Mouse (Mus musculus): ENCODE data around the gene Gm13276.
A peak's percentile ranks its signal among the peaks of the same experiment; 100 is the strongest.
"Not testable (repeated sequence)": the region's sequence is repeated elsewhere in the genome, so short reads cannot be mapped to it uniquely, and the experiment has no call there.

Gm13276 gene

GRCm38 (mm10) chr4:88788402-88788801 is 2.9 kb downstream of the Gm13276 start, which contains the start of gene Gm13277:
Gene Gm13277 (plus strand): TSS chr4:88788632.
- peak; percentile 71 to 76 for DNase-seq

GRCm38 (mm10) chr4:88791250-88791649 is 5.7 kb downstream of the Gm13276 start, which contains the start of gene Gm13278:
Gene Gm13278 (plus strand): TSS chr4:88791550.
- not testable (repeated sequence) for DNase-seq

GRCm38 (mm10) chr4:88793936-88794675 is 8.6 kb downstream of the Gm13276 start, which contains the start of gene Gm13275:
Gene Gm13275 (plus strand): TSS chr4:88794487.
- DNase-seq: peak; percentile 67 to 74

- not testable (repeated sequence) for DNase-seq
Observed at GRCm38 (mm10) chr4:88797097-88797496, 11.6 kb downstream of the Gm13276 start, which contains the start of gene Gm13279. Gene Gm13279 (plus strand): TSS chr4:88797397.

- DNase-seq: not testable (repeated sequence)
Observed at GRCm38 (mm10) chr4:88799365-88799764, 13.9 kb downstream of the Gm13276 start, which contains the start of gene Gm13285. Gene Gm13285 (plus strand): TSS chr4:88799665.

GRCm38 (mm10) chr4:88802954-88803353 is 17.4 kb downstream of the Gm13276 start, which contains the start of gene Gm13287:
Gene Gm13287 (plus strand): TSS chr4:88803254.
- DNase-seq: not testable (repeated sequence)

GRCm38 (mm10) chr4:88805231-88805630 is 19.7 kb downstream of the Gm13276 start, which contains the start of gene Gm13288:
Gene Gm13288 (plus strand): TSS chr4:88805531.
- not testable (repeated sequence) for DNase-seq

GRCm38 (mm10) chr4:88805761-88806160 is 20.3 kb downstream of the Gm13276 start:
- DNase-seq: peak; percentile 23 to 33

GRCm38 (mm10) chr4:88815928-88816327 is 30.4 kb downstream of the Gm13276 start, which contains the start of gene Ifna7:
Gene Ifna7 (plus strand): TSS chr4:88816228.
- no peak for DNase-seq

GRCm38 (mm10) chr4:88819659-88820058 is 34.1 kb downstream of the Gm13276 start, which contains the start of gene Ifna11:
Gene Ifna11 (plus strand): TSS chr4:88819959.
- DNase-seq: no peak

- peak in 1 of 2 experiments; percentile 7 for DNase-seq
Observed at GRCm38 (mm10) chr4:88822995-88823394, 37.5 kb downstream of the Gm13276 start.

- not testable (repeated sequence) for DNase-seq
Observed at GRCm38 (mm10) chr4:88827116-88827515, 41.6 kb downstream of the Gm13276 start, which contains the start of gene Ifna6. Gene Ifna6 (plus strand): TSS chr4:88827416.

GRCm38 (mm10) chr4:88830523-88830922 is 45.0 kb downstream of the Gm13276 start:
- DNase-seq: peak in 1 of 2 experiments; percentile 22

- not testable (repeated sequence) for DNase-seq
Observed at GRCm38 (mm10) chr4:88835225-88835624, 49.7 kb downstream of the Gm13276 start, which contains the start of gene Ifna5. Gene Ifna5 (plus strand): TSS chr4:88835525.
